28 mouse cellular contexts compared by ENCODE assay signal in the genomic region with DNA sequence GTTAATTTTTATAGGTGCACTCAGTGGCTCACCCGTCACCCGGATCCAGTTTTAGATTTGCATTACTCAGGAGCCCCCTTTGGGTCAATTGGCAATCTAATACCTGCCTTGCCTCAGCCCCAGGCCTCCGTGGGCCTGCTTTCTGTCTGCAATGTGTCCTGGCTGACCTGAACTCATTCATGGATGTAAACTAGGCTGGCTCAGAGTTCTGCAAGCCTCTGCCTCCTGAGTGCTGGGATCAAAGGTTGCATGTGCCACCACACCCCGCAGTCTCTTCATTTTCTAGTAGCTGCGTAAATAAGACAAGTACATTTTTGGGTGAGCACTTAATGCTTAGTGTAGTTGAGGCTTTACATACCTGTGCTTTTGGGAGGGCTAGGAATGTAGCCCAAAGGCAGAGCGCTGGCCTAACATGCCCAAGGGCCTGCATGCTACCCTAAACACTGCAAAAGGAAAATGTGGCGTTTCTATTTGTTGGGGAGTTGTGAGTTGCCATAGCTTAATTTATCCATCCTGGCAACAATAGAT. TPM values are rescaled to one million over a fixed set of nuclear protein-coding genes. Genes with fewer than 3 reads are reported as not detected.
DNase-seq lines count a peak whose midpoint lies in the region; ATAC-seq and TF ChIP-seq lines count a peak whose summit lies in the region.
"Had no signal": no experiment of that assay in that cellular context is flagged by ENCODE, and none has a peak within 500 bp of the region (broad histone marks: within the 10 kb centered on the region; RNA-seq: fewer than 3 reads in every experiment).

No protein-coding gene starts in this region.

- peak; percentile 67 for DNase-seq in kidney, adult 11 months
- DNase-seq in kidney, postnatal 10 days: no peak
- DNase-seq in kidney, postnatal 25 days: peak; percentile 58 to 70
- DNase-seq in adrenal gland, postnatal 4 days (ENCODE audit: low spot score in 2 of 2): no peak
- DNase-seq in MN1 (ENCODE audit: low spot score): no peak
- DNase-seq: adrenal gland, postnatal 25 days; cerebellum, adult 18-20 months; cerebellum, postnatal 10 days; forebrain, postnatal 0 days; heart, adult 2 months; heart, postnatal 10 days; layer of hippocampus, adult 9-11 months; liver, postnatal 0 days; lung, postnatal 4 days; thymus, postnatal 14 days had no signal

- H3K9me3 ChIP-seq in kidney, embryonic 14.5 days (ENCODE audit: control insufficient read depth, low read length): no peaks in the 10 kb centered on the region
- H3K9me3 ChIP-seq in E14TG2a.4 (ENCODE audit: low read length): no peaks in the 10 kb centered on the region
- H3K9me3 ChIP-seq in intestine, postnatal 0 days (ENCODE audit: control insufficient read depth): no peaks in the 10 kb centered on the region
- H3K9me3 ChIP-seq: forebrain, embryonic 12.5 days; heart, embryonic 13.5 days; limb, embryonic 12.5 days; liver, embryonic 12.5 days; megakaryocyte, embryonic 14.5 days; midbrain, embryonic 12.5 days; neural tube, embryonic 12.5 days; stomach, embryonic 15.5 days had no signal

- H3K4me3 ChIP-seq in kidney, embryonic 14.5 days (ENCODE audit: low read length): no peak overlapping the region
- H3K4me3 ChIP-seq in E14TG2a.4 (replicated peaks; ENCODE audit: low read length): peak overlapping the region; percentile 5; the same call in 1 of the 2 replicates
- no peak overlapping the region for H3K4me3 ChIP-seq in intestine, postnatal 0 days (ENCODE audit: low read depth, low read length)
- H3K4me3 ChIP-seq: forebrain, embryonic 12.5 days; heart, adult 2 months; heart, embryonic 13.5 days; limb, embryonic 12.5 days; liver, embryonic 12.5 days; midbrain, embryonic 12.5 days; myocyte; neural tube, embryonic 12.5 days; stomach, embryonic 15.5 days had no signal

- H3K36me3 ChIP-seq in kidney, embryonic 14.5 days (ENCODE audit: control insufficient read depth, insufficient read depth, low read length): no peaks in the 10 kb centered on the region
- H3K36me3 ChIP-seq in E14TG2a.4 (ENCODE audit: insufficient read depth, low read length): peaks cover 30% of the 10 kb centered on the region
- H3K36me3 ChIP-seq in intestine, postnatal 0 days (ENCODE audit: control insufficient read depth, insufficient read depth): no peaks in the 10 kb centered on the region
- H3K36me3 ChIP-seq: forebrain, embryonic 12.5 days; heart, embryonic 13.5 days; limb, embryonic 12.5 days; liver, embryonic 12.5 days; midbrain, embryonic 12.5 days; neural tube, embryonic 12.5 days; stomach, embryonic 15.5 days had no signal

- no peak overlapping the region for H3K9ac ChIP-seq in kidney, embryonic 14.5 days (ENCODE audit: low read depth, low read length)
- H3K9ac ChIP-seq in intestine, postnatal 0 days (ENCODE audit: low read depth, low read length): no peak overlapping the region
- H3K9ac ChIP-seq: forebrain, embryonic 12.5 days; forebrain, postnatal 0 days; heart, embryonic 13.5 days; hindbrain, embryonic 14.5 days; limb, embryonic 12.5 days; liver, embryonic 12.5 days; liver, postnatal 0 days; midbrain, embryonic 12.5 days; neural tube, embryonic 12.5 days; stomach, embryonic 15.5 days had no signal

- no peaks in the 10 kb centered on the region for H3K27me3 ChIP-seq in kidney, embryonic 14.5 days (ENCODE audit: control insufficient read depth, insufficient read depth, low read length)
- H3K27me3 ChIP-seq in E14TG2a.4 (ENCODE audit: insufficient read depth, low read length): no peaks in the 10 kb centered on the region
- H3K27me3 ChIP-seq in intestine, postnatal 0 days (replicated peaks; ENCODE audit: control insufficient read depth, insufficient read depth, low read length): no peaks in the 10 kb centered on the region
- H3K27me3 ChIP-seq: heart, embryonic 13.5 days; limb, embryonic 12.5 days; liver, embryonic 12.5 days; midbrain, embryonic 12.5 days; neural tube, embryonic 12.5 days; stomach, embryonic 15.5 days had no signal

- no peak for ATAC-seq in kidney, embryonic 14.5 days (ENCODE audit: low FRiP score, low TSS enrichment)
- peak; percentile 40; the same call in 1 of the 2 replicates for ATAC-seq in intestine, postnatal 0 days
- ATAC-seq: forebrain, postnatal 0 days; liver, embryonic 12.5 days; liver, postnatal 0 days had no signal

- no peak for TF ChIP-seq CTCF in E14TG2a.4 (conservative IDR thresholded peaks at IDR 0.05; ENCODE audit: low read length)
- no peak for TF ChIP-seq CTCF in intestine, postnatal 0 days (IDR thresholded peaks at IDR 0.05; ENCODE audit: low read depth)

- no peak overlapping the region for H3K27ac ChIP-seq in kidney, embryonic 14.5 days (ENCODE audit: low read depth, low read length)
- no peak overlapping the region for H3K27ac ChIP-seq in intestine, postnatal 0 days (ENCODE audit: low read depth, low read length)
- H3K27ac ChIP-seq: forebrain, embryonic 12.5 days; heart, adult 2 months; heart, embryonic 13.5 days; hindbrain, embryonic 14.5 days; limb, embryonic 12.5 days; liver, embryonic 12.5 days; midbrain, embryonic 12.5 days; neural tube, embryonic 12.5 days; stomach, embryonic 15.5 days had no signal

- H3K4me1 ChIP-seq in kidney, embryonic 14.5 days (ENCODE audit: control insufficient read depth, insufficient read depth, low read length): peaks cover 10% of the 10 kb centered on the region; the same call in 1 of the 2 replicates
- peaks cover 99% of the 10 kb centered on the region for H3K4me1 ChIP-seq in E14TG2a.4 (replicated peaks; ENCODE audit: low read depth, low read length)
- 0 out of 2 replicates have a peak, but pooled peaks cover 4% of the 10 kb centered on the region for H3K4me1 ChIP-seq in intestine, postnatal 0 days (replicated peaks; ENCODE audit: control insufficient read depth, insufficient read depth, low read length)
- H3K4me1 ChIP-seq: heart, embryonic 13.5 days; megakaryocyte, embryonic 14.5 days; neural tube, embryonic 12.5 days had no signal

- 83% methylated on average over 7 of the region's 7 CpGs for WGBS in kidney, embryonic 14.5 days
- 61% methylated on average over 7 of the region's 7 CpGs for WGBS in intestine, postnatal 0 days

- H3K4me2 ChIP-seq in kidney, embryonic 14.5 days (replicated peaks; ENCODE audit: low read depth, low read length): no peak overlapping the region
- no peak overlapping the region for H3K4me2 ChIP-seq in intestine, postnatal 0 days (replicated peaks; ENCODE audit: low read depth)
- H3K4me2 ChIP-seq: forebrain, embryonic 12.5 days; heart, embryonic 13.5 days; hindbrain, embryonic 14.5 days; limb, embryonic 12.5 days; liver, embryonic 12.5 days; midbrain, embryonic 12.5 days; neural tube, embryonic 12.5 days; stomach, embryonic 15.5 days had no signal

RNA-seq across cellular contexts. Expression of a gene that starts 35.7 kb away (rescaled TPM):
- polyA plus RNA-seq in kidney, embryonic 14.5 days (2014; fragmentation: Nextera tagmentation; extraction: Ambion mirVana): 31.5 and 88.4 TPM in 2 replicates
- 82.1 and 88.1 TPM in 2 replicates for polyA plus RNA-seq in intestine, postnatal 0 days (2015; fragmentation: Nextera tagmentation; extraction: Ambion mirVana)
- total RNA-seq in adrenal gland, postnatal 4 days (2021): 10 to 100 TPM in 1 of 2 experiments, 1 to 10 TPM in 1; 7.7 to 26.7 TPM
- total RNA-seq: heart, adult 2 months had no signal

RNA-seq across cellular contexts. Expression of a gene that starts 44.0 kb away (rescaled TPM):
- polyA plus RNA-seq in kidney, embryonic 14.5 days (2014; fragmentation: Nextera tagmentation; extraction: Ambion mirVana): 8.5 and 14.5 TPM in 2 replicates
- 1.7 and 1.9 TPM in 2 replicates for polyA plus RNA-seq in intestine, postnatal 0 days (2015; fragmentation: Nextera tagmentation; extraction: Ambion mirVana)
- 10 to 100 TPM; 11.0 to 12.2 TPM for total RNA-seq in adrenal gland, postnatal 4 days (2021)

Comparison
In these comparisons a context has a peak if more than half of its experiments do, and no peak if none do; other contexts are left out.
1. DNase-seq: peak in kidney, adult 11 months (single experiment) and kidney, postnatal 25 days (2 of 2); none in kidney, postnatal 10 days (single experiment), adrenal gland, postnatal 4 days (0 of 2) and MN1 (single experiment).